Mouse (Mus musculus) left cerebral cortex, postnatal 25 days (tissue): ENCODE measurements around the gene Kat6b. TPM values are rescaled to one million over a fixed set of nuclear protein-coding genes. Genes with fewer than 3 reads are reported as not detected.
"Not testable (repeated sequence)": the region's sequence is repeated elsewhere in the genome, so short reads cannot be mapped to it uniquely, and the experiment has no call there.

ENCODE experiments used
- DNase-seq, 2 experiments: peaks; one replicate each; pipeline ENCODE4 v3.0.0; 2022; ENCODE audit warnings: low spot score in 2 of 2, mixed read lengths in 1 of 2
- intact Hi-C: fragments of 180-260 bp; cut with DNase I; formaldehyde crosslinking; loops from one replicate; pipeline ENCODE4 v1.15.1; 2025
- total RNA-seq, 2 experiments: library from RNA; stranded (reverse); gene quantifications; 2 replicates each; pipeline ENCODE4 v1.2.3; 2021

Gene Kat6b
- total RNA-seq, 2 experiments from 2014 or later, result 84.3 to 85.7 TPM

GRCm38 (mm10) chr14:21479566-21479965 is 1.7 kb upstream of the Kat6b start:
- DNase-seq, result no peak
- intact Hi-C loops, result no loop called here

GRCm38 (mm10) chr14:21480191-21480590 is 1.0 kb upstream of the Kat6b start:
- no peak for DNase-seq
- intact Hi-C loops, result no loop called here

GRCm38 (mm10) chr14:21484199-21484598 is 3.0 kb downstream of the Kat6b start:
- intact Hi-C loops, result no loop called here
- DNase-seq, result no peak

GRCm38 (mm10) chr14:21484693-21485092 is 3.5 kb downstream of the Kat6b start:
- no peak for DNase-seq
- intact Hi-C loops, result no loop called here

- DNase-seq, result no peak
Measured at GRCm38 (mm10) chr14:21485961-21486520, 4.8 kb downstream of the Kat6b start.

GRCm38 (mm10) chr14:21487135-21487534 is 5.9 kb downstream of the Kat6b start:
- DNase-seq, intact Hi-C loops: not testable (repeated sequence)

More at GRCm38 (mm10) chr14:21485961-21486520, 4.8 kb downstream of the Kat6b start:
- intact Hi-C loops, result no loop called here

GRCm38 (mm10) chr14:21488426-21489115 is 7.3 kb downstream of the Kat6b start:
- DNase-seq, intact Hi-C loops: not testable (repeated sequence)

GRCm38 (mm10) chr14:21489116-21489485 is 7.9 kb downstream of the Kat6b start:
- intact Hi-C loops, result no loop called here
- no peak for DNase-seq

- DNase-seq, result no peak
- intact Hi-C loops, result loop anchor here (5.0 kb wide), 1 partner anchor 178 kb away; no protein-coding TSS in a partner anchor
Measured at GRCm38 (mm10) chr14:21490141-21490540, 8.9 kb downstream of the Kat6b start.

- intact Hi-C loops, result loop anchor here (2.0 kb wide), 2 partner anchors 130 to 362 kb away; no protein-coding TSS in a partner anchor
- DNase-seq, result no peak
Measured at GRCm38 (mm10) chr14:21498361-21498996, 17.2 kb downstream of the Kat6b start.

GRCm38 (mm10) chr14:21499011-21499581 is 17.9 kb downstream of the Kat6b start:
- DNase-seq, result peak in 1 of 2 experiments; percentile 32
- intact Hi-C loops, result loop anchor here (2.0 kb wide), 2 partner anchors 130 to 362 kb away; no protein-coding TSS in a partner anchor

- intact Hi-C loops, result loop anchor here (2.0 to 5.0 kb wide), 6 partner anchors 21 to 363 kb away; no protein-coding TSS in a partner anchor
- DNase-seq, result peak; percentile 58 to 66
Measured at GRCm38 (mm10) chr14:21499631-21500153, 18.5 kb downstream of the Kat6b start.

- peak; percentile 100 for DNase-seq
- intact Hi-C loops, result loop anchor here (2.0 to 5.0 kb wide), 4 partner anchors 20 to 247 kb away; no protein-coding TSS in a partner anchor
Measured at GRCm38 (mm10) chr14:21500154-21501047, 19.2 kb downstream of the Kat6b start.

GRCm38 (mm10) chr14:21501048-21501657 is 19.9 kb downstream of the Kat6b start:
- no peak for DNase-seq
- intact Hi-C loops, result loop anchor here (2.0 to 5.0 kb wide), 4 partner anchors 20 to 246 kb away; no protein-coding TSS in a partner anchor

GRCm38 (mm10) chr14:21505036-21505435 is 23.8 kb downstream of the Kat6b start:
- intact Hi-C loops, result no loop called here
- no peak for DNase-seq

- no peak for DNase-seq
- intact Hi-C loops, result no loop called here
Measured at GRCm38 (mm10) chr14:21507046-21507445, 25.8 kb downstream of the Kat6b start.

- DNase-seq, result no peak
- intact Hi-C loops, result no loop called here
Measured at GRCm38 (mm10) chr14:21509111-21509905, 28.1 kb downstream of the Kat6b start.

GRCm38 (mm10) chr14:21511438-21511837 is 30.2 kb downstream of the Kat6b start:
- intact Hi-C loops, result loop anchor here (5.0 kb wide), 1 partner anchor 46 kb away; no protein-coding TSS in a partner anchor
- DNase-seq, result peak; percentile 33 to 69
